Mouse (Mus musculus) CH12.LX (cell line): ENCODE measurements around the gene Gm49396. TPM values are rescaled to one million over a fixed set of nuclear protein-coding genes. Genes with fewer than 3 reads are reported as not detected.

Experiments
- DNase-seq: peaks from one replicate; pipeline ENCODE4 v3.0.0-alpha.2; 2013; ENCODE audit errors: extremely low read depth
- H3K27ac ChIP-seq: 2 replicates; pipeline ENCODE4 v1.5.1; 2012; ENCODE audit warnings: low read depth, mild to moderate bottlenecking, control low read depth, moderate library complexity; ENCODE audit not compliant: insufficient read depth
- H3K27me3 ChIP-seq: replicated peaks from 2 replicates; pipeline ENCODE3; 2012; ENCODE audit warnings: inconsistent platforms
- H3K36me3 ChIP-seq, 2 experiments: replicated peaks in 1 of 2; 2 replicates each; pipeline versions ENCODE3 to v1.6.1; 2012; ENCODE audit warnings: inconsistent platforms in 1 of 2, low read length in 1 of 2, mild to moderate bottlenecking in 1 of 2, mixed read lengths in 1 of 2, moderate library complexity in 1 of 2; ENCODE audit not compliant: control insufficient read depth in 1 of 2, insufficient read depth in 1 of 2
- H3K4me1 ChIP-seq, 2 experiments: 2 replicates each; pipeline ENCODE4 v1.6.1; 2012; ENCODE audit warnings: inconsistent platforms in 1 of 2, moderate library complexity in 1 of 2; ENCODE audit not compliant: insufficient read depth in 2 of 2, control insufficient read depth in 1 of 2
- H3K4me2 ChIP-seq: 2 replicates; pipeline ENCODE4 v1.6.1; 2012; ENCODE audit warnings: low read depth, mild to moderate bottlenecking, control low read depth; ENCODE audit not compliant: poor library complexity, insufficient read depth, severe bottlenecking
- H3K4me3 ChIP-seq, 3 experiments: fragments of 150-350 bp in 1 of 3; sonication (generic) in 1 of 3; replicated peaks in 1 of 3; 2 replicates each; pipeline versions ENCODE3 to v1.5.1; 2011 to 2012; ENCODE audit warnings: low read depth in 2 of 3, low read length in 2 of 3, mild to moderate bottlenecking in 2 of 3, moderate library complexity in 2 of 3, control low read depth in 1 of 3, improper control_type of control experiment in 1 of 3, inconsistent platforms in 1 of 3, mixed read lengths in 1 of 3; ENCODE audit not compliant: poor library complexity in 1 of 3
- H3K79me2 ChIP-seq: replicated peaks from 2 replicates; pipeline ENCODE4 v1.6.1; 2012; ENCODE audit warnings: mild to moderate bottlenecking, moderate library complexity; ENCODE audit not compliant: control insufficient read depth, poor library complexity, insufficient read depth, severe bottlenecking; ENCODE audit errors: extremely low read depth
- H3K9ac ChIP-seq: 2 replicates; pipeline ENCODE4 v1.6.1; 2012; ENCODE audit warnings: low read depth, mild to moderate bottlenecking, control low read depth, moderate library complexity; ENCODE audit not compliant: insufficient read depth
- H3K9me3 ChIP-seq: replicated peaks from 2 replicates; pipeline ENCODE3; 2012; ENCODE audit warnings: low read length, inconsistent platforms, mixed read lengths
- CHD1 ChIP-seq: IDR thresholded peaks from 2 replicates; pipeline ENCODE4 v1.6.1; 2012; ENCODE audit warnings: low read depth, low read length, improper control_type of control experiment, inconsistent platforms
- EP300 ChIP-seq: IDR thresholded peaks from 2 replicates; pipeline ENCODE4 v1.6.1; 2011; ENCODE audit warnings: low read length, improper control_type of control experiment
- HCFC1 ChIP-seq: IDR thresholded peaks from 2 replicates; pipeline ENCODE4 v1.6.1; 2012; ENCODE audit warnings: low read depth, mild to moderate bottlenecking, inconsistent platforms, low read length, improper control_type of control experiment
- JUND ChIP-seq: conservative IDR thresholded peaks from 2 replicates; pipeline ENCODE4 v1.6.1; 2011; ENCODE audit warnings: low read depth, low read length, improper control_type of control experiment
- MAFK ChIP-seq: IDR thresholded peaks from 2 replicates; pipeline ENCODE4 v1.6.1; 2011; ENCODE audit warnings: low read length, improper control_type of control experiment; ENCODE audit not compliant: insufficient replicate concordance
- MAX ChIP-seq: IDR thresholded peaks from 2 replicates; pipeline ENCODE4 v1.6.1; 2011; ENCODE audit warnings: low read length, improper control_type of control experiment
- MXI1 ChIP-seq: IDR thresholded peaks from 2 replicates; pipeline ENCODE4 v1.6.1; 2011; ENCODE audit warnings: mild to moderate bottlenecking, low read depth, low read length, improper control_type of control experiment
- NELFE ChIP-seq: IDR thresholded peaks from 2 replicates; pipeline ENCODE4 v1.6.1; 2011; ENCODE audit warnings: low read depth, low read length, improper control_type of control experiment
- NRF1 ChIP-seq: IDR thresholded peaks from 2 replicates; pipeline ENCODE4 v1.6.1; 2014; ENCODE audit warnings: low read depth, mild to moderate bottlenecking, inconsistent platforms, low read length, improper control_type of control experiment, moderate library complexity
- POLR2A ChIP-seq: IDR thresholded peaks from 2 replicates; pipeline ENCODE4 v1.6.1; 2011; ENCODE audit warnings: low read depth, mild to moderate bottlenecking, improper control_type of control experiment, low read length
- POLR2AphosphoS2 ChIP-seq: IDR thresholded peaks from 2 replicates; pipeline ENCODE4 v1.6.1; 2011; ENCODE audit warnings: low read depth, low read length, improper control_type of control experiment
- RAD21 ChIP-seq: IDR thresholded peaks from 2 replicates; pipeline ENCODE4 v1.6.1; 2011; ENCODE audit warnings: low read depth, mild to moderate bottlenecking, low read length, improper control_type of control experiment, moderate library complexity
- SMC3 ChIP-seq: IDR thresholded peaks from 2 replicates; pipeline ENCODE4 v1.6.1; 2011; ENCODE audit warnings: low read depth, low read length, improper control_type of control experiment
- TCF12 ChIP-seq: IDR thresholded peaks from 2 replicates; pipeline ENCODE4 v1.6.1; 2014; ENCODE audit warnings: low read depth, mild to moderate bottlenecking, inconsistent platforms, low read length, improper control_type of control experiment
- UBTF ChIP-seq: IDR thresholded peaks from 2 replicates; pipeline ENCODE4 v1.6.1; 2012; ENCODE audit warnings: low read depth, mild to moderate bottlenecking, inconsistent platforms, low read length, improper control_type of control experiment, moderate library complexity
- USF1 ChIP-seq: IDR thresholded peaks from 2 replicates; pipeline ENCODE4 v1.6.1; 2014; ENCODE audit warnings: low read depth, mild to moderate bottlenecking, inconsistent platforms, low read length, improper control_type of control experiment
- USF2 ChIP-seq: conservative IDR thresholded peaks from 2 replicates; pipeline ENCODE4 v1.6.1; 2011; ENCODE audit warnings: low read depth, low read length, improper control_type of control experiment
- ZKSCAN1 ChIP-seq: IDR thresholded peaks from 2 replicates; pipeline ENCODE4 v1.6.1; 2012; ENCODE audit warnings: low read depth, inconsistent platforms, low read length, improper control_type of control experiment, borderline replicate concordance
- ZMIZ1 ChIP-seq: IDR thresholded peaks from 2 replicates; pipeline ENCODE4 v1.6.1; 2012; ENCODE audit warnings: low read depth, mild to moderate bottlenecking, inconsistent platforms, low read length, improper control_type of control experiment
- ZNF384 ChIP-seq: IDR thresholded peaks from 2 replicates; pipeline ENCODE4 v1.6.1; 2012; ENCODE audit warnings: low read depth, low read length, improper control_type of control experiment, inconsistent platforms
- dilution Hi-C: fragments of 300-500 bp; cut with MboI; formaldehyde crosslinking; loops from 2 replicates; pipeline ENCODE4 v1.14.3; 2020; ENCODE audit warnings: low sequenced_read_pairs; ENCODE audit not compliant: extremely low pct_unique_long_range_greater_than_20kb, extremely low pct_ligation_motif_present
- in situ Hi-C: fragments of 300-500 bp; cut with MboI; formaldehyde crosslinking; loops from 3 replicates; pipeline ENCODE4 v1.14.3; 2019; ENCODE audit warnings: low sequenced_read_pairs, low pct_ligation_motif_present, low pct_unique_long_range_greater_than_20kb, mixed read lengths
- polyA plus RNA-seq: library from polyadenylated mRNA; unstranded; fragments of >175 nt; gene quantifications from 2 replicates; pipeline ENCODE4 v1.2.1, GENCODE M21; 2012; ENCODE audit warnings: low read depth; ENCODE audit not compliant: insufficient read length
- total RNA-seq, 2 experiments: library from RNA; depleted of rRNA; stranded (reverse); fragments of 300-350 nt in 1 of 2; fragments of >200 nt in 1 of 2; gene quantifications; 2 replicates each; pipeline ENCODE4 v1.2.3; 2012 to 2014

Gene Gm49396
- total and polyA plus RNA-seq, 3 experiments: 1.9 to 3.3 (median 2.7) TPM

- Histone ChIP-seq H3K4me3 (no peak overlapping the region), H3K27me3 (no peaks in the 10 kb centered on the region), H3K27ac (peak overlapping the region; percentile 9; the same call in 1 of the 2 replicates), H3K9ac (peak overlapping the region; percentile 17; the same call in 1 of the 2 replicates), H3K4me2 (0 out of 2 replicates have a peak overlapping the region, but pooled peaks have one; percentile 59), H3K9me3 (peaks cover 3% of the 10 kb centered on the region)
- in situ Hi-C loops: no loop called here
- TF ChIP-seq MAFK (no peak), RAD21 (no peak), ZKSCAN1 (no peak), EP300 (no peak), MXI1 (no peak), HCFC1 (no peak), CHD1 (no peak), POLR2A (no peak), USF1 (no peak), TCF12 (no peak), JUND (no peak), POLR2AphosphoS2 (no peak), NRF1 (no peak), NELFE (no peak), MAX (no peak)
- TF ChIP-seq, all 38 proteins: peak for 0
- Histone ChIP-seq H3K4me1 (peaks cover 16 to 39% of the 10 kb centered on the region in 2 experiments), H3K36me3 (peaks cover 0 to 4% of the 10 kb centered on the region in 2 experiments), H3K79me2 (peaks cover 12% of the 10 kb centered on the region)
- DNase-seq: no peak
- dilution Hi-C loops: no loop called here
These were observed 33.7 kb downstream of the Gm49396 start for GRCm38 (mm10) chr7:30596811-30597210.

GRCm38 (mm10) chr7:30598786-30599185 is 35.6 kb downstream of the Gm49396 start, which contains the start of gene Zbtb32:
TSS of gene Zbtb32 (minus strand) at chr7:30598909.
- in situ Hi-C loops (no loop called here), dilution Hi-C loops (no loop called here)
- no peaks in the 10 kb centered on the region for H3K27me3 ChIP-seq
- peaks cover 3% of the 10 kb centered on the region for H3K9me3 ChIP-seq
- H3K27ac ChIP-seq: no peak within 1 kb of the TSS
- DNase-seq: no peak
- peaks cover 2% of the 10 kb centered on the region for H3K79me2 ChIP-seq
- no peak within 1 kb of the TSS for H3K9ac ChIP-seq
- H3K36me3 ChIP-seq: peaks cover 0 to 17% of the 10 kb centered on the region in 2 experiments
- no peak within 1 kb of the TSS for H3K4me2 ChIP-seq
- H3K4me3 ChIP-seq: no peak within 1 kb of the TSS
- H3K4me1 ChIP-seq: peaks cover 20 to 29% of the 10 kb centered on the region in 2 experiments
- TF ChIP-seq SMC3 (no peak), USF1 (no peak), HCFC1 (no peak), USF2 (no peak), ZKSCAN1 (no peak), POLR2AphosphoS2 (0 out of 2 replicates have a peak, but pooled peaks have one; percentile 31), ZNF384 (no peak), UBTF (no peak), ZMIZ1 (no peak)
